Mouse (Mus musculus) ES-Bruce4 (cell line): ENCODE results near the gene Abca9. TPM values are rescaled to one million over a fixed set of nuclear protein-coding genes. Genes with fewer than 3 reads are reported as not detected.

Experiments
- H3K27ac ChIP-seq: 2 replicates; pipeline ENCODE4 v1.5.1; 2012; ENCODE audit warnings: low read length, inconsistent platforms; ENCODE audit not compliant: insufficient read depth
- H3K27me3 ChIP-seq: 2 replicates; pipeline ENCODE4 v1.6.1; 2012; ENCODE audit warnings: mild to moderate bottlenecking, low read length, inconsistent platforms; ENCODE audit not compliant: control insufficient read depth, poor library complexity, insufficient read depth, severe bottlenecking
- H3K36me3 ChIP-seq: 2 replicates; pipeline ENCODE4 v1.6.1; 2012; ENCODE audit warnings: inconsistent platforms, mild to moderate bottlenecking, low read length, moderate library complexity; ENCODE audit not compliant: control insufficient read depth, poor library complexity, insufficient read depth, severe bottlenecking
- H3K4me1 ChIP-seq: one replicate; pipeline ENCODE4 v1.8.1; 2011; ENCODE audit warnings: low read length; ENCODE audit not compliant: control insufficient read depth, insufficient read depth
- H3K4me3 ChIP-seq: 2 replicates; pipeline ENCODE4 v1.5.1; 2011; ENCODE audit warnings: low read depth, mild to moderate bottlenecking, low read length
- H3K9ac ChIP-seq: 2 replicates; pipeline ENCODE4 v1.6.1; 2012; ENCODE audit warnings: low read depth, mild to moderate bottlenecking, inconsistent platforms; ENCODE audit not compliant: poor library complexity, severe bottlenecking
- H3K9me3 ChIP-seq: replicated peaks from 2 replicates; pipeline ENCODE4 v1.6.1; 2012; ENCODE audit warnings: mild to moderate bottlenecking, low read length, inconsistent platforms; ENCODE audit not compliant: control insufficient read depth, poor library complexity, insufficient read depth, severe bottlenecking
- CTCF ChIP-seq: IDR thresholded peaks from one replicate; pipeline ENCODE4 v1.8.1; 2011; ENCODE audit warnings: low read depth, low read length
- EP300 ChIP-seq: IDR thresholded peaks from 2 replicates; pipeline ENCODE4 v1.6.1; 2011; ENCODE audit warnings: low read depth, low read length; ENCODE audit not compliant: insufficient read depth
- POLR2A ChIP-seq: IDR thresholded peaks from one replicate; pipeline ENCODE4 v1.8.1; 2011; ENCODE audit warnings: low read length; ENCODE audit not compliant: insufficient read depth
- polyA plus RNA-seq: library from polyadenylated mRNA; stranded (reverse); fragments of >200 nt; gene quantifications from 2 replicates; pipeline ENCODE4 v1.2.4, GENCODE M21; 2011; ENCODE audit warnings: low read depth; ENCODE audit not compliant: missing spikeins, insufficient read depth, insufficient read length

Gene Abca9
- polyA plus RNA-seq, 1 experiment = not detected

GRCm38 (mm10) chr11:110145421-110145820 is 22.6 kb downstream of the Abca9 start:
- no peaks in the 10 kb centered on the region for H3K4me1 ChIP-seq
- no peaks in the 10 kb centered on the region for H3K36me3 ChIP-seq
- no peaks in the 10 kb centered on the region for H3K9me3 ChIP-seq
- no peak overlapping the region for H3K4me3 ChIP-seq
- H3K9ac ChIP-seq = no peak overlapping the region
- no peaks in the 10 kb centered on the region for H3K27me3 ChIP-seq
- TF ChIP-seq POLR2A = no peak
- no peak for TF ChIP-seq EP300
- no peak for TF ChIP-seq CTCF
- H3K27ac ChIP-seq = no peak overlapping the region

GRCm38 (mm10) chr11:110130760-110131159 is 37.2 kb downstream of the Abca9 start:
- Histone ChIP-seq H3K9me3 (no peaks in the 10 kb centered on the region), H3K36me3 (no peaks in the 10 kb centered on the region), H3K9ac (no peak overlapping the region), H3K4me3 (no peak overlapping the region), H3K4me1 (no peaks in the 10 kb centered on the region), H3K27me3 (no peaks in the 10 kb centered on the region), H3K27ac (no peak overlapping the region)
- TF ChIP-seq EP300 (no peak), POLR2A (no peak), CTCF (no peak)

- no peaks in the 10 kb centered on the region for H3K36me3 ChIP-seq
- H3K27me3 ChIP-seq = no peaks in the 10 kb centered on the region
- H3K9ac ChIP-seq = no peak overlapping the region
- no peak overlapping the region for H3K27ac ChIP-seq
- no peak overlapping the region for H3K4me3 ChIP-seq
- no peaks in the 10 kb centered on the region for H3K9me3 ChIP-seq
- no peaks in the 10 kb centered on the region for H3K4me1 ChIP-seq
- no peak for TF ChIP-seq POLR2A
- TF ChIP-seq EP300 = no peak
- TF ChIP-seq CTCF = no peak
These were observed 56.9 kb downstream of the Abca9 start for GRCm38 (mm10) chr11:110111137-110111536.

GRCm38 (mm10) chr11:110101437-110101836 is 66.6 kb downstream of the Abca9 start:
- Histone ChIP-seq H3K9ac (no peak overlapping the region), H3K27me3 (no peaks in the 10 kb centered on the region), H3K27ac (no peak overlapping the region), H3K4me3 (no peak overlapping the region), H3K36me3 (no peaks in the 10 kb centered on the region), H3K4me1 (no peaks in the 10 kb centered on the region), H3K9me3 (no peaks in the 10 kb centered on the region)
- TF ChIP-seq CTCF = no peak
- no peak for TF ChIP-seq EP300
- TF ChIP-seq POLR2A = no peak

- Histone ChIP-seq H3K27me3 (no peaks in the 10 kb centered on the region), H3K27ac (no peak overlapping the region), H3K9ac (no peak overlapping the region), H3K36me3 (no peaks in the 10 kb centered on the region), H3K4me3 (no peak overlapping the region), H3K4me1 (no peaks in the 10 kb centered on the region), H3K9me3 (no peaks in the 10 kb centered on the region)
- no peak for TF ChIP-seq POLR2A
- TF ChIP-seq CTCF = no peak
- TF ChIP-seq EP300 = no peak
These were observed 69.1 kb downstream of the Abca9 start for GRCm38 (mm10) chr11:110098901-110099300.

GRCm38 (mm10) chr11:110097465-110097864 is 70.5 kb downstream of the Abca9 start:
- no peak overlapping the region for H3K4me3 ChIP-seq
- H3K9ac ChIP-seq = no peak overlapping the region
- H3K27me3 ChIP-seq = no peaks in the 10 kb centered on the region
- no peaks in the 10 kb centered on the region for H3K9me3 ChIP-seq
- TF ChIP-seq CTCF = no peak
- no peak for TF ChIP-seq EP300
- no peak for TF ChIP-seq POLR2A
- no peaks in the 10 kb centered on the region for H3K36me3 ChIP-seq
- no peak overlapping the region for H3K27ac ChIP-seq
- H3K4me1 ChIP-seq = no peaks in the 10 kb centered on the region
